Mouse (Mus musculus) ovary, postnatal 14 days (tissue): ENCODE data around the gene 4930415O20Rik.

Source experiments
- DNase-seq: peaks from one replicate; pipeline ENCODE4 v3.0.0; 2022; ENCODE audit warnings: low spot score

The 4930415O20Rik gene

DNA sequence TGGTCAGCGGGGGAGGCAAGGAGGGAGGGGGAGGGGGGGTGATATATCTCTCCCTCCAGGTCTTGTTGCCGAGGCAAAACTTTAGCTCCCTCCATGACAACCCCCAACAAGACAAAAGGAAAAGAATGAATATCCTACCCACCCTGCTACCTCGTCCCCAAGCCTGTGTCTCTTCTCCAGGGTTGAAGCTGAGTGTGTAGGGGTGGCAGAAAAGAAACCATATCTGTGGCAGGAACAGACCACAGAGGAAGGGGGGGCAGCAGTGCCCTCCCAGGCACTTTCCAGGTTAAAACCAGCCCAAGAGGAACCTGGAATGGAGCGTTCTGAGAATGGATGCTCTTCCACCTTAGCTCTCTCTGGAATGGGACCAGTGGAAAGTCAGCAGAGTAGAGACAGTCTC, 59.7 kb downstream of the 4930415O20Rik start, which contains the start of gene Cacnb3:
Cacnb3 (plus strand) TSS at position 301 of the 400 bp plus-strand sequence.
- no peak for DNase-seq

DNA sequence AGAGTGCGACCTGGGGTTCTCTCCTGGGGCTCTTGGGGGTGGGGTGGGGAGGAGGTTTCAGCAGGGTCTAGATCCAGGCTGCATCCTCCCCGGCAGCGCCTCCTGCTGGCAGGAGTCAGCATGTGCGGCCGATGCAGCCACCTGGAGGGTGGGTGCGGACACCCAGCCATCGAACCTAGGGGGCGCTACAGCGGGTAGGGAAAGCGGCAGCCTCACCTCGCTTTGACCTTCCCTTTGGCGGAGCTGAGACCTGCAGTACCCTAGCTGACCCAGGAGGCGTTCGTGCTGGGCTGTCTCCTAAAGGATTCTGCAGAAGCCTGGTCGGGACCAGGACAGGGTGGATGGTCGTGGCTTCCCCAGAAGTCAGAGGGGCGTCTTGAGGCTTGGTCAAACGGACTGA, 60.7 kb downstream of the 4930415O20Rik start:
- peak; percentile 81 for DNase-seq

DNA sequence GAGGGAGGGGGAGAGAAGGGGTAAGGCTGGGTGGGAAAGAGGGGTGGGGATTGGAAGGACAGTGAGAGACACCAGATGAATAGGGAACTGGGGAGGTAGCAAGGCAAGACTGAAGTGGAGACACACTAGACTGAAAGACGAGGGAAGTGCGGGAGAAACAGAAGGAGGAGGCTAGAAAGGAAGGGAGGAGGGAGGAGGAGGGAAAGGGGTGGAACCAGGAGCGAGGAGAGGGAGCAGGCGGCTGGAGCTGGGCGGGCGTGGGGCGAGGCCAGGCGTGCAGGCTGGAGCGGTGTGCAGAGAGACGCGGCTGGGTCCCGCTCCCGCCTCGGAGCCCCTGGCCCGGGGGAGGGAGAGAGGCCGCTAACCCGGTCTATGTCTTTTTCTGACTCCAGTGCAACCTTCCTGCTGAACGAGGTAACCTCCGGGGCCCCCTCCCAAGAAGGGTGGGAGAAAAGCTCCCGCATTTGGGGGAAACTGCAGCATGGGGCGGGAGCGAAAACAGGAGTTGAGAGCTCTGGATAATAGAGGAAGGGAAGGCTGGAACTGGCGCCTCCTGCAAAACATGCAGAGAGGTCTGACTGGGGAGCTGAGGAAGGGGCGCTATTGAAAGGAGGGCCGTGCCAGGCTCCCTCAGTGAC, 61.4 kb downstream of the 4930415O20Rik start:
- DNase-seq = peak; percentile 66

- no peak for DNase-seq
These were observed 62.1 kb downstream of the 4930415O20Rik start for GRCm38 (mm10) chr15:98632921-98633320.

DNA sequence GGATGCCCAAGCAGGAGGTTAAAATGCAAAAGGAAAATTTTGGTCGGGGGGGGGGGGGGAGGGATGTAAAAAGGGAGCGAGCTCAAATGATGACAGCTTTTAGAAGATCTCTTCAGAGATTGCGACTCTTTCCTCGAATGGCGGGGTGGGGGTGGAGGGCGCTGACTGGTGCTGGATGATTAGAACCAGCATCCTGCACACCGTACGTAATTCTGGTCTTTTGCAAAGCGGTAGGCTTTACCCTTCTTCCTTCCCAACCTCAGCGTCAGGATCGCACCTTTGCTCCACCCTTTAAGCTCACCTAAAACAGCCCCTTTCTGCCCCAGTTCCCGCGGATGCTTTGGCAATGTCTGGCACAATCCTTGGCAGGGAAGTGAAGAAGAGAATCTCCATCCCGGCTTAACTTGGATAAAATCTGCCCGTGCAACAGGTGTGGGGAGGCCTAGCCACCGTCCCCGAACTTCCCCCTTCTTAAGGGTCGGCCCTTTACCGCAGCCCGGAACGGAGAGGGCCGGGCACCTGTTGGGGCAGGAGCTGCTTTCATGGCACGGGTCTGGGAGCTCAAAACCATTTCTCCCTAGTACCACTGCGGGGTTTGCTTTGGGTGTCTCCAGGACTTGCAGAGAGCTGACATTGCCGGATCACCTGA, 63.1 kb downstream of the 4930415O20Rik start:
- no peak for DNase-seq

- peak; percentile 64 for DNase-seq
These were observed 63.8 kb downstream of the 4930415O20Rik start for GRCm38 (mm10) chr15:98634541-98635081.

DNA sequence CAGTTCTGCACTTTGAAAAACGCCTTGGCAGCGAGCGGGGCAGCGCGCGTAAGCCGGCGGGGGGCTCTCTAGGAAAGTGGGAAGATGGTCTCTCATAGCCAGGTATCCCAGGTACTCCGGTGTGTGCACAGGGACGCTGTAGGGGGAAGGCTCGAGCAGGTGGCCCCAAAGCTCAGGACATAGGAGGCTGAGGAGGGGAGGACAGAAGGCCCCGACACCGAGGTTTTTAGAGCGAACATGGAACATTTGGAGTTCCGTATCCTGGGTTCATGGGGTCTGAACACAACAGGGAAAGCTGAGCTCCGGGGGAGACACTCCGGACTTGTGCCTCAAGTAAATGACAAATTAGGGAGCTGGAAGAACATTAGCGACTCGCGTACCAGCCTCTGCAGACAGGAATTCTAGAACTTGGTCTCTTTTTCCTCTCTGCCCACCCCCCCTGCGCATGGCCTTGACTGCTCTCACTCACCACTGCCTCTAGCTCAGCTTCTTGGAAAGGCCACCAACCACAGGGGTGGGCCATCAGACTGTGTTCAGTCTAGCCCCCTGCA, 64.6 kb downstream of the 4930415O20Rik start:
- no peak for DNase-seq

DNA sequence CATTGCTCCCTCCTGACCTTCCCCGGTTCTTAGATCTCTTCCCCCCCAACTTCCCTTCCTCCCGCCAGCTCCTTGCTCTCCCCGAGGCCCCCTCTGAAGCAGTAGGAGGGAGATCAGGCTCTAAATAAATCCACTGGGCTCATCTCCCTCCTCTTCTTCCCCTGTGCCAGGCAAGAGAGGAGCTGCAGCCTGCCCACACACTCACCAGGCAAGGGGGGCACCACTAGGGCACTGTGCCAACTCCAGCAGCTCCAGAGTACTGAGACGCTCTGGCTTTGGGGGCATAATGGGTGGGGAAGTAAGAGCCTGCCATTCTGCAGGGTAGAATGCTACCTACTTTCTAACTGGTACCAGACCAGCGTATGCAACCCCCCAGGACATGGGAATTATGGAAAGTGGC, 65.7 kb downstream of the 4930415O20Rik start:
- DNase-seq = no peak

GRCm38 (mm10) chr15:98637155-98637554, 66.4 kb downstream of the 4930415O20Rik start:
- DNase-seq = no peak
